Mouse (Mus musculus): ENCODE results near the gene Gm3411. TPM values are rescaled to one million over a fixed set of nuclear protein-coding genes. Genes with fewer than 3 reads are reported as not detected.
"Not testable (repeated sequence)": the region's sequence is repeated elsewhere in the genome, so short reads cannot be mapped to it uniquely, and the experiment has no call there.

The Gm3411 gene
- polyA plus RNA-seq (2016; fragmentation: Nextera tagmentation; extraction: Ambion mirVana): 1.2 and 1.4 TPM in 2 replicates

GRCm38 (mm10) chr14:6286931-6287715 lies at the start of gene Gm3411:
Gene Gm3411, minus strand, starts transcription at chr14:6287250.
- WGBS: 1% methylated on average over 53 of the region's 57 CpGs
- not testable (repeated sequence) for H3K27me3 ChIP-seq; H3K36me3 ChIP-seq; H3K27ac ChIP-seq; ATAC-seq (ENCODE audit: insufficient number of reproducible peaks, insufficient read depth, low FRiP score, low TSS enrichment, low read depth); H3K9me3 ChIP-seq; H3K4me1 ChIP-seq (replicated peaks)
- peak within 1 kb of the TSS; percentile 53; the same call in 1 of the 2 replicates for H3K9ac ChIP-seq (replicated peaks)
- H3K4me2 ChIP-seq: peak within 1 kb of the TSS; percentile 73
- H3K4me3 ChIP-seq (replicated peaks): peak within 1 kb of the TSS; percentile 48

DNA sequence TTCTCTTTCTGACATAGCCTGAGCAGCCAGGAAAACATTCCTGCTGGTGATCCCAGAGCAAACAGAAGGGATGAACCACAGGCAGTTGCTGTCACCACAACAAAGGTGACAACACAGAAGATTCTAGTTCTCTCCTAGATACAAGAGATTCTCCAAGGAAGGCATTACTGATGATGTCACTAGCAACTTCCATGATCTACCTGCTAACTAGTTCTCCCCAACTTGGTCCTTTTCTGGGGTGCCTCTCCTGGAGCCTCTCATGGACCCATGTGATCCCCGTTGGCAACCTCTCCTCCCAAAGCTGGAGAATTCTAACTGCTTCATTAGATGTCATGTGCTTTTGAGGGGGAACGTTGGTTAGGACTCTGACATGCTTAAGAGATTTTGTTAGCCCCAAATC lies 17.7 kb upstream of the Gm3411 start, which contains the start of gene Gm21103:
Gm21103 (minus strand) TSS at position 101 of the 400 bp plus-strand sequence.
- not testable (repeated sequence) for H3K27ac ChIP-seq; H3K9ac ChIP-seq (replicated peaks); H3K4me2 ChIP-seq; H3K9me3 ChIP-seq; H3K36me3 ChIP-seq; ATAC-seq (ENCODE audit: insufficient number of reproducible peaks, insufficient read depth, low FRiP score, low TSS enrichment, low read depth); H3K4me3 ChIP-seq (replicated peaks); H3K27me3 ChIP-seq; H3K4me1 ChIP-seq (replicated peaks)
- WGBS: 82% methylated on average over 2 of the region's 2 CpGs

- 73% methylated on average over 2 of the region's 2 CpGs for WGBS
- H3K4me2 ChIP-seq: not testable (repeated sequence)
These were observed 67.9 kb downstream of the Gm3411 start, which contains the start of gene Gm21560 for GRCm38 (mm10) chr14:6219192-6219591. Gene Gm21560, minus strand, starts transcription at chr14:6219292.

More at GRCm38 (mm10) chr14:6219192-6219591, 67.9 kb downstream of the Gm3411 start, which contains the start of gene Gm21560:
- H3K4me1 ChIP-seq (replicated peaks); H3K27ac ChIP-seq; H3K4me3 ChIP-seq (replicated peaks); ATAC-seq (ENCODE audit: insufficient number of reproducible peaks, insufficient read depth, low FRiP score, low TSS enrichment, low read depth); H3K27me3 ChIP-seq; H3K9ac ChIP-seq (replicated peaks); H3K9me3 ChIP-seq; H3K36me3 ChIP-seq: not testable (repeated sequence)

Other genes starting within 250 kb of the Gm3411 start
- not detected in 2 replicates for gene Gm6337, start 229.0 kb downstream of the Gm3411 start, polyA plus RNA-seq (2016; fragmentation: Nextera tagmentation; extraction: Ambion mirVana)
- gene Gm8206, start 193.3 kb downstream of the Gm3411 start, polyA plus RNA-seq (2016; fragmentation: Nextera tagmentation; extraction: Ambion mirVana): 0.93 and 1.7 TPM in 2 replicates
- 1.5 and 2.2 TPM in 2 replicates for gene Gm3468, start 178.6 kb downstream of the Gm3411 start, polyA plus RNA-seq (2016; fragmentation: Nextera tagmentation; extraction: Ambion mirVana)
- not detected in 2 replicates for gene Gm3476, start 161.4 kb downstream of the Gm3411 start, polyA plus RNA-seq (2016; fragmentation: Nextera tagmentation; extraction: Ambion mirVana)
- not detected in 2 replicates for gene Gm21560, start 68.0 kb downstream of the Gm3411 start, polyA plus RNA-seq (2016; fragmentation: Nextera tagmentation; extraction: Ambion mirVana)
- not detected in 2 replicates for gene Gm21103, start 17.6 kb upstream of the Gm3411 start, polyA plus RNA-seq (2016; fragmentation: Nextera tagmentation; extraction: Ambion mirVana)
- gene Gm3618, start 56.4 kb upstream of the Gm3411 start, polyA plus RNA-seq (2016; fragmentation: Nextera tagmentation; extraction: Ambion mirVana): not detected in 2 replicates
- not detected in 2 replicates for gene Gm16440, start 103.1 kb upstream of the Gm3411 start, polyA plus RNA-seq (2016; fragmentation: Nextera tagmentation; extraction: Ambion mirVana)
- 0.99 and 1.3 TPM in 2 replicates for gene Gm3591, start 125.2 kb upstream of the Gm3411 start, polyA plus RNA-seq (2016; fragmentation: Nextera tagmentation; extraction: Ambion mirVana)
- not detected in 2 replicates for gene Gm3594, start 157.4 kb upstream of the Gm3411 start, polyA plus RNA-seq (2016; fragmentation: Nextera tagmentation; extraction: Ambion mirVana)